Mouse (Mus musculus) kidney, adult 8-10 months (tissue): ENCODE data around the gene 2610507B11Rik.
"Not testable (repeated sequence)": the region's sequence is repeated elsewhere in the genome, so short reads cannot be mapped to it uniquely, and the experiment has no call there.

Source experiments
- DNase-seq, 2 experiments: peaks; one replicate each; pipeline ENCODE4 v3.0.0; 2022

2610507B11Rik gene

GRCm38 (mm10) chr11:78261380-78262352, at the start of gene 2610507B11Rik:
Gene 2610507B11Rik (plus strand): TSS chr11:78261752.
- DNase-seq = peak; percentile 90 to 91

- DNase-seq = no peak
Observed at GRCm38 (mm10) chr11:78213086-78213817, 48.3 kb upstream of the 2610507B11Rik start.

GRCm38 (mm10) chr11:78215709-78216317, 45.7 kb upstream of the 2610507B11Rik start:
- DNase-seq = no peak

GRCm38 (mm10) chr11:78223586-78223985, 38.0 kb upstream of the 2610507B11Rik start:
- no peak for DNase-seq

- no peak for DNase-seq
Observed at GRCm38 (mm10) chr11:78231518-78231917, 30.0 kb upstream of the 2610507B11Rik start.

- no peak for DNase-seq
Observed at GRCm38 (mm10) chr11:78240193-78240857, 21.2 kb upstream of the 2610507B11Rik start.

GRCm38 (mm10) chr11:78245261-78245626, 16.3 kb upstream of the 2610507B11Rik start:
- DNase-seq = peak in 1 of 2 experiments; percentile 17

- peak; percentile 86 to 94 for DNase-seq
Observed at GRCm38 (mm10) chr11:78245627-78246317, 15.8 kb upstream of the 2610507B11Rik start, which contains the start of the genes Sdf2 and Supt6. Gene Sdf2 (plus strand): TSS chr11:78245746. Gene Supt6 (minus strand): TSS chr11:78245987.

GRCm38 (mm10) chr11:78246318-78247011, 15.1 kb upstream of the 2610507B11Rik start:
- no peak for DNase-seq

- no peak for DNase-seq
Observed at GRCm38 (mm10) chr11:78247012-78247348, 14.6 kb upstream of the 2610507B11Rik start.

- DNase-seq = no peak
Observed at GRCm38 (mm10) chr11:78247727-78248140, 13.8 kb upstream of the 2610507B11Rik start.

GRCm38 (mm10) chr11:78256618-78257017, 4.9 kb upstream of the 2610507B11Rik start:
- DNase-seq = peak in 1 of 2 experiments; percentile 23

- DNase-seq = no peak
Observed at GRCm38 (mm10) chr11:78260489-78261258, 878 bp upstream of the 2610507B11Rik start.

GRCm38 (mm10) chr11:78262550-78262949, 998 bp downstream of the 2610507B11Rik start:
- peak; percentile 48 to 50 for DNase-seq

- no peak for DNase-seq
Observed at GRCm38 (mm10) chr11:78265571-78265970, 4.0 kb downstream of the 2610507B11Rik start.

GRCm38 (mm10) chr11:78271986-78272385, 10.4 kb downstream of the 2610507B11Rik start:
- no peak for DNase-seq

GRCm38 (mm10) chr11:78275596-78275995, 14.0 kb downstream of the 2610507B11Rik start:
- DNase-seq = no peak

- DNase-seq = not testable (repeated sequence)
Observed at GRCm38 (mm10) chr11:78276169-78276568, 14.6 kb downstream of the 2610507B11Rik start.

GRCm38 (mm10) chr11:78278853-78279252, 17.3 kb downstream of the 2610507B11Rik start:
- no peak for DNase-seq

GRCm38 (mm10) chr11:78279586-78279985, 18.0 kb downstream of the 2610507B11Rik start:
- DNase-seq = no peak
